Mouse (Mus musculus): ENCODE measurements around the gene Cdkl3.
"Not testable (repeated sequence)": the region's sequence is repeated elsewhere in the genome, so short reads cannot be mapped to it uniquely, and the experiment has no call there.

The Cdkl3 gene

GRCm38 (mm10) chr11:52120415-52120814 is 116.4 kb downstream of the Cdkl3 start:
- not testable (repeated sequence) for DNase-seq (ENCODE audit: low spot score in 2 of 2)

GRCm38 (mm10) chr11:52122045-52122444 is 118.0 kb downstream of the Cdkl3 start:
- no peak for DNase-seq (ENCODE audit: low spot score in 2 of 2)

GRCm38 (mm10) chr11:52124468-52124867 is 120.4 kb downstream of the Cdkl3 start:
- no peak for DNase-seq (ENCODE audit: low spot score in 2 of 2)

GRCm38 (mm10) chr11:52127169-52127568 is 123.1 kb downstream of the Cdkl3 start:
- no peak for DNase-seq (ENCODE audit: low spot score in 2 of 2)

- DNase-seq (ENCODE audit: low spot score in 2 of 2), result no peak
These were observed 123.7 kb downstream of the Cdkl3 start for GRCm38 (mm10) chr11:52127760-52128159.

GRCm38 (mm10) chr11:52128316-52129061 is 124.5 kb downstream of the Cdkl3 start:
- peak; percentile 18 to 52 for DNase-seq (ENCODE audit: low spot score in 2 of 2)

GRCm38 (mm10) chr11:52129171-52129570 is 125.2 kb downstream of the Cdkl3 start:
- peak in 1 of 2 experiments; percentile 30 for DNase-seq (ENCODE audit: low spot score in 2 of 2)

GRCm38 (mm10) chr11:52129621-52130450 is 125.8 kb downstream of the Cdkl3 start:
- peak; percentile 70 to 74 for DNase-seq (ENCODE audit: low spot score in 2 of 2)

GRCm38 (mm10) chr11:52130451-52131068 is 126.5 kb downstream of the Cdkl3 start:
- DNase-seq (ENCODE audit: low spot score in 2 of 2), result no peak

Measured in right cerebral cortex, adult 2 months (tissue).